Mouse (Mus musculus): ENCODE measurements at regions not wholly inside any gene's neighbourhood (a gene's known extent, or its start where the extent isn't known, plus 50 kb on each side); places are given as distances from the start of the nearest gene placed in this dataset.

- no peak for DNase-seq
Observed at GRCm38 (mm10) chr4:33798654-33799053, 125.7 kb upstream of the Cnr1 start.

GRCm38 (mm10) chr4:33799110-33799509, 125.3 kb upstream of the Cnr1 start:
- no peak for DNase-seq

GRCm38 (mm10) chr4:33799831-33800230, 124.6 kb upstream of the Cnr1 start:
- DNase-seq, result no peak

DNA sequence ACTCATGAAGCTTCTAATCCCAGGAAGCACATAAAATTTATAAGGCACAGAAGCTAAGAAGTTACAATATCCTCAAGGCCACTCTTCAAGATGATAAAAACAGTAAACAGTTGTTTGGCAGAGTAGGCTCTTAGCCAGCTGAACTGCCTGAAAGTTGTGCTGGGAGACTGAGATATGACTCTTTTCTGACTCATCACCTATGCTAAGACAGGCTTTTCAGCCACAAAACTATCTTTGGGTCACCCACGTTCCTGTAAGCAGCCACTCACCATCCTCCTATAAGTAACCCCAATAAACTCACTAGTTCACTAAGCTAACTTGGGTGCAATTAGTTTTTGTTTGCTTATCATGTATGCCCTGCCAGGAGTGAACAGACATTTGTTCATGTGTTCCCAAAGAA, 112.1 kb upstream of the Cnr1 start:
- no peak for DNase-seq

- no peak for DNase-seq
Observed at GRCm38 (mm10) chr4:33823850-33824249, 100.5 kb upstream of the Cnr1 start.

DNA sequence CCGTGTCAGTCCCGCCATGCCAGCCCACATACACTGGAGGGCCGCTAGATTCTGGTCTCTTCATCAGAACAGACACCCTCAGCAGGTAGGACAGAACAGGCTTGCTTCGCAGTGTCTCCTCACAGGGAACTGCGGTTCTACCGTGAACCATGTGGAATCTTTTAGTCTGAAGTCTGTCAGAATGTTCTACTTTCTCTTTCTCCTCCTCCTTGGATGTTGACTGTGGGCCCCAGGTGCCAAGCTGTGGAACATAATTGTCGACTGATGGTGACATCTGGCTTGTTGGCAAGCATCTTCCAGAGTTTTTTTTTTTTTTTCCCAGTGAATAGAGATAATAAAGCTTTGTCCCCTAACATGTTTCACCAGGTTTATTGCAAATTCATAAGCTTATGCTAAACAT, 91.3 kb upstream of the Cnr1 start:
- DNase-seq, result no peak

GRCm38 (mm10) chr4:33838436-33838835, 86.0 kb upstream of the Cnr1 start:
- DNase-seq, result no peak

DNA sequence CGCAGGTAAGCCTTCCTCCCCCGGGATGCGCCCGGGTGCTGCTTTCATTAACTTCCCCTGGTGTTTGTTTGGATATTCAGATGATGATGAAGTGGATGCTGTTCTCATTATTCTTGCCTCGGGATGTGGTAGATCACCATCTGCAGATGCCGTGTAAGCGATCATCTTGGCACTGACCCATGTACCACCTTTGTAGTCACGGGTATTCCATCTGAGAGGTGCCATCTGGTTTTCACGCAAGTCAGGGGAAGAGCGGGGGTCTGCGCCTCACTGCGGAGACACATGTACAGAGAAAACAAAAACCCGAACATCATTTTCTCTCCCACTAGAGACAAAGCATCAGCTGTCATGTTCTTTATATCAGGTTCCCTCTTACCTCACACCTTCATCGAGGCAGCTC, 84.3 kb upstream of the Cnr1 start:
- no peak for DNase-seq

DNA sequence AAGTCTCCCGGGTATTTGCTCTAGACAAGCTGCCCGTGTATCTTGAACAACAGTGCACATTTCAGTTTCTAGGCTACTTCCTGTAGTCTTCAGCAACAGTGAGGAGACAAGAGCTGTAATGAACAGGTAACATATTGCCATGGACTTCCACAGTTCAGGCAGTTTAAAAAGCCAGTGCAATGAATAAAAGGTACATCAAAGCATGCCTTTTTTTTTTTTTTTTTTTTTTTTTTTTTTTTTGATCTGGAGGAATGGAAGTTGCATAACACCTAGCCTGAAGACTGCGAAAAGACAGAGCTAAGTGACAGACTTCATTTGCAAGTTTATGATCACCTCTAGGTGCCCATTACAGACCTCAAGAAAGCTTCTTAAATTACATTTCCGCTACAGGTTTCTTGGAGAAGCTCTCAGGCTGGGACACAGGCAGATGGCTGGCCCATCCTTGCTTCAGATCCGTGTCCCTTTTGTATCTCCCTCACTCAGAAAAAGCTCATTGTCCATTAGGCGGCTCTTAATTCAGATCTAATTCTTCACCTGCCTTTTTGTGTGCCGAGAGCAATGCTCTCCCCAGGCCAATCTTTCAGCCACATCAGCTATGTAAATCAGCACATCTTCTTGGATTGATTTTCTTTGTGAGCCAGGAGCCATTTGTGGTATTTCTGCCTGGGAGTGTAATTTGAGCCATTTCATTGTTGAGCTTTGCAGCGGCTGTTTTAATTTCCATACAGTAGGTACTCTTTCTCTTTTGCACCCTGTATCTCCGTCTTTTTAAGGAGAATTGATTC, 78.6 kb upstream of the Cnr1 start:
- DNase-seq, result no peak

- no peak for DNase-seq
Observed at GRCm38 (mm10) chr4:33850249-33850648, 74.1 kb upstream of the Cnr1 start.

- no peak for DNase-seq
Observed at GRCm38 (mm10) chr4:33852294-33852693, 72.1 kb upstream of the Cnr1 start.

- DNase-seq, result no peak
Observed at GRCm38 (mm10) chr4:33855112-33855511, 69.3 kb upstream of the Cnr1 start.

- DNase-seq, result no peak
Observed at GRCm38 (mm10) chr4:33867126-33867525, 57.3 kb upstream of the Cnr1 start.

DNA sequence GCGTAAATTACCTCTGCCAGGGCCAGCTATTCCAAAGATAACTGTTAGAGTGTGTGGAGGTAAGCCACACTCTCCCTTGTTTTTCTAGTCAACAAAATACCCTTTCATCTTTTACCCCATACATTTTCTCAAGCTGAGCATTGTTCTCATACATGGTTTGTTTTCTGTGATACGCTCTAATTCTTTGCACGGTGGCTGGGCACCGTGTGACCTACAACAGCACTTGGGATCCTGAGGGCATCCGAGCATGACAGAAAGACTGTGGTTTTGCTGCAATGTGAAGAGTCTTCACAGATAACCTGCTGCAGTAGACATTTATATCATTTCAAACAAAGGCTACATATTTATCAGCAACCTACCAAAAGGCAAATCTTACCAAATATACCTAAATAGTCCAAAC, 55.1 kb upstream of the Cnr1 start:
- DNase-seq, result no peak

Small RNA genes lying in the stretch of these regions (microRNA-seq; reads per million reads assigned to microRNA genes)
- gene Gm23304, result 0 reads per million in 2 experiments

Data from gastrocnemius, postnatal 10 days (tissue).